Mouse (Mus musculus) embryonic facial prominence, embryonic 13.5 days (tissue): ENCODE data around the gene Ifnar2. TPM values are rescaled to one million over a fixed set of nuclear protein-coding genes. Genes with fewer than 3 reads are reported as not detected.
A peak's percentile ranks its signal among the peaks of the same experiment; 100 is the strongest.

ENCODE experiments used
- ATAC-seq: fragments of 200-750 bp; cut with Nextera tagmentation; 2 replicates; pipeline ENCODE4 v1.8.0; 2017; ENCODE audit warnings: low read depth; ENCODE audit not compliant: insufficient number of reproducible peaks, insufficient read depth, low FRiP score, low TSS enrichment
- H3K27ac ChIP-seq: fragments of 300-500 bp; sonication (generic); 2 replicates; pipeline ENCODE4 v1.5.1; 2015; ENCODE audit warnings: moderate library complexity, mild to moderate bottlenecking, inconsistent platforms
- H3K27me3 ChIP-seq: fragments of 300-500 bp; sonication (generic); 2 replicates; pipeline ENCODE4 v1.6.1; 2015; ENCODE audit warnings: mild to moderate bottlenecking, inconsistent platforms
- H3K36me3 ChIP-seq: fragments of 300-500 bp; sonication (generic); 2 replicates; pipeline ENCODE4 v1.6.1; 2015; ENCODE audit warnings: mild to moderate bottlenecking, inconsistent platforms
- H3K4me1 ChIP-seq: fragments of 300-500 bp; sonication (generic); 2 replicates; pipeline ENCODE4 v1.6.1; 2015; ENCODE audit warnings: inconsistent platforms
- H3K4me2 ChIP-seq: fragments of 300-500 bp; sonication (generic); 2 replicates; pipeline ENCODE4 v1.6.1; 2015; ENCODE audit warnings: moderate library complexity, mild to moderate bottlenecking, inconsistent platforms
- H3K4me3 ChIP-seq: fragments of 300-500 bp; sonication (generic); 2 replicates; pipeline ENCODE4 v1.5.1; 2015; ENCODE audit warnings: mild to moderate bottlenecking, inconsistent platforms
- H3K9ac ChIP-seq: fragments of 300-500 bp; sonication (generic); 2 replicates; pipeline ENCODE4 v1.6.1; 2015; ENCODE audit warnings: mild to moderate bottlenecking, inconsistent platforms
- H3K9me3 ChIP-seq: fragments of 300-500 bp; sonication (generic); 2 replicates; pipeline ENCODE4 v1.6.1; 2016; ENCODE audit warnings: inconsistent platforms
- WGBS: fragments of 180-500 bp; shearing (Covaris S2); methylation state at CpG from one replicate; pipeline ENCODE4 v1.1.7; 2015; ENCODE audit warnings: mixed read lengths; 5-methylcytosine and 5-hydroxymethylcytosine counted together
- polyA plus RNA-seq: library from polyadenylated mRNA; unstranded; fragments of >200 nt; fragmentation: Nextera tagmentation; extraction: Ambion mirVana; gene quantifications from 2 replicates; pipeline ENCODE4 v1.2.1, GENCODE M21; 2015

Ifnar2 gene
- polyA plus RNA-seq, result 55.6 and 65.0 TPM in 2 replicates

GRCm38 (mm10) chr16:91372577-91373472 is at the start of gene Ifnar2:
Gene Ifnar2, plus strand, starts transcription at chr16:91372783.
- H3K27me3 ChIP-seq, result no peaks in the 10 kb centered on the region
- H3K4me3 ChIP-seq, result peak within 1 kb of the TSS; percentile 89
- peak within 1 kb of the TSS; percentile 95 for H3K9ac ChIP-seq
- ATAC-seq, result peak; percentile 83
- H3K36me3 ChIP-seq, result peaks cover 14% of the 10 kb centered on the region
- WGBS, result under 1% methylated on average over 62 of the region's 62 CpGs
- H3K9me3 ChIP-seq, result no peaks in the 10 kb centered on the region
- peak within 1 kb of the TSS; percentile 71 for H3K4me2 ChIP-seq
- peaks cover 20% of the 10 kb centered on the region for H3K4me1 ChIP-seq
- H3K27ac ChIP-seq, result peak within 1 kb of the TSS; percentile 96

GRCm38 (mm10) chr16:91327605-91328004 is 45.0 kb upstream of the Ifnar2 start:
- no peak overlapping the region for H3K9ac ChIP-seq
- H3K36me3 ChIP-seq, result no peaks in the 10 kb centered on the region
- no peak overlapping the region for H3K4me2 ChIP-seq
- H3K4me3 ChIP-seq, result no peak overlapping the region
- ATAC-seq, result no peak
- H3K9me3 ChIP-seq, result no peaks in the 10 kb centered on the region
- peaks cover 24% of the 10 kb centered on the region for H3K27me3 ChIP-seq
- WGBS, result 62% methylated on average over 7 of the region's 7 CpGs
- no peak overlapping the region for H3K27ac ChIP-seq
- H3K4me1 ChIP-seq, result no peaks in the 10 kb centered on the region

- Histone ChIP-seq H3K4me3 (no peak overlapping the region), H3K27me3 (peaks cover 18% of the 10 kb centered on the region), H3K9ac (no peak overlapping the region), H3K9me3 (no peaks in the 10 kb centered on the region), H3K4me2 (no peak overlapping the region), H3K27ac (no peak overlapping the region), H3K36me3 (no peaks in the 10 kb centered on the region), H3K4me1 (no peaks in the 10 kb centered on the region)
- 85% methylated on average over 19 of the region's 19 CpGs for WGBS
- ATAC-seq, result no peak
These were observed 43.7 kb upstream of the Ifnar2 start for GRCm38 (mm10) chr16:91328922-91329321.

GRCm38 (mm10) chr16:91330496-91330895 is 42.1 kb upstream of the Ifnar2 start:
- Histone ChIP-seq H3K4me1 (no peaks in the 10 kb centered on the region), H3K36me3 (no peaks in the 10 kb centered on the region), H3K9me3 (no peaks in the 10 kb centered on the region), H3K9ac (no peak overlapping the region), H3K4me3 (no peak overlapping the region), H3K4me2 (no peak overlapping the region), H3K27ac (no peak overlapping the region), H3K27me3 (peaks cover 27% of the 10 kb centered on the region)
- 77% methylated on average over 6 of the region's 6 CpGs for WGBS
- no peak for ATAC-seq

- Histone ChIP-seq H3K4me3 (no peak overlapping the region), H3K4me2 (no peak overlapping the region)
- WGBS, result 25% methylated on average over 5 of the region's 5 CpGs
These were observed 41.4 kb upstream of the Ifnar2 start for GRCm38 (mm10) chr16:91331153-91331552.

GRCm38 (mm10) chr16:91332880-91333279 is 39.7 kb upstream of the Ifnar2 start:
- no peak overlapping the region for H3K9ac ChIP-seq
- 51% methylated on average over 7 of the region's 7 CpGs for WGBS
- H3K27ac ChIP-seq, result no peak overlapping the region
- H3K9me3 ChIP-seq, result no peaks in the 10 kb centered on the region
- H3K27me3 ChIP-seq, result peaks cover 28% of the 10 kb centered on the region
- H3K4me2 ChIP-seq, result no peak overlapping the region
- H3K4me3 ChIP-seq, result no peak overlapping the region
- no peak for ATAC-seq
- H3K36me3 ChIP-seq, result no peaks in the 10 kb centered on the region
- H3K4me1 ChIP-seq, result no peaks in the 10 kb centered on the region

More at GRCm38 (mm10) chr16:91331153-91331552, 41.4 kb upstream of the Ifnar2 start:
- H3K27ac ChIP-seq, result no peak overlapping the region
- H3K27me3 ChIP-seq, result peaks cover 27% of the 10 kb centered on the region
- no peak for ATAC-seq
- no peaks in the 10 kb centered on the region for H3K4me1 ChIP-seq
- no peaks in the 10 kb centered on the region for H3K36me3 ChIP-seq
- H3K9ac ChIP-seq, result no peak overlapping the region
- no peaks in the 10 kb centered on the region for H3K9me3 ChIP-seq

- H3K27me3 ChIP-seq, result peaks cover 17% of the 10 kb centered on the region
- H3K4me1 ChIP-seq, result no peaks in the 10 kb centered on the region
- H3K4me3 ChIP-seq, result no peak overlapping the region
- no peaks in the 10 kb centered on the region for H3K36me3 ChIP-seq
- H3K4me2 ChIP-seq, result no peak overlapping the region
- H3K9me3 ChIP-seq, result no peaks in the 10 kb centered on the region
- 29% methylated on average over 10 of the region's 10 CpGs for WGBS
- no peak overlapping the region for H3K9ac ChIP-seq
- ATAC-seq, result no peak
- H3K27ac ChIP-seq, result no peak overlapping the region
These were observed 38.2 kb upstream of the Ifnar2 start for GRCm38 (mm10) chr16:91334190-91334893.

GRCm38 (mm10) chr16:91336753-91337152 is 35.8 kb upstream of the Ifnar2 start:
- no peak overlapping the region for H3K4me3 ChIP-seq
- H3K27ac ChIP-seq, result no peak overlapping the region
- ATAC-seq, result no peak
- no peaks in the 10 kb centered on the region for H3K4me1 ChIP-seq
- WGBS, result 81% methylated on average over 4 of the region's 4 CpGs
- no peaks in the 10 kb centered on the region for H3K9me3 ChIP-seq
- peaks cover 14% of the 10 kb centered on the region; the same call in 1 of the 2 replicates for H3K27me3 ChIP-seq
- no peaks in the 10 kb centered on the region for H3K36me3 ChIP-seq
- H3K4me2 ChIP-seq, result no peak overlapping the region
- H3K9ac ChIP-seq, result no peak overlapping the region

GRCm38 (mm10) chr16:91337480-91337879 is 35.1 kb upstream of the Ifnar2 start:
- no peak overlapping the region for H3K27ac ChIP-seq
- 60% methylated on average over 5 of the region's 5 CpGs for WGBS
- ATAC-seq, result no peak
- H3K4me3 ChIP-seq, result no peak overlapping the region
- no peaks in the 10 kb centered on the region for H3K36me3 ChIP-seq
- H3K27me3 ChIP-seq, result peaks cover 14% of the 10 kb centered on the region; the same call in 1 of the 2 replicates
- H3K4me2 ChIP-seq, result no peak overlapping the region
- H3K4me1 ChIP-seq, result no peaks in the 10 kb centered on the region
- H3K9ac ChIP-seq, result no peak overlapping the region
- no peaks in the 10 kb centered on the region for H3K9me3 ChIP-seq

- no peak overlapping the region for H3K4me2 ChIP-seq
- H3K36me3 ChIP-seq, result no peaks in the 10 kb centered on the region
- no peaks in the 10 kb centered on the region for H3K9me3 ChIP-seq
- 72% methylated on average over 9 of the region's 9 CpGs for WGBS
- 0 out of 2 replicates have a peak, but pooled peaks cover 10% of the 10 kb centered on the region for H3K4me1 ChIP-seq
- H3K9ac ChIP-seq, result no peak overlapping the region
- H3K27ac ChIP-seq, result no peak overlapping the region
- no peak for ATAC-seq
- no peak overlapping the region for H3K4me3 ChIP-seq
- H3K27me3 ChIP-seq, result peaks cover 23% of the 10 kb centered on the region
These were observed 26.1 kb upstream of the Ifnar2 start for GRCm38 (mm10) chr16:91346491-91346890.

- ATAC-seq, result no peak
- Histone ChIP-seq H3K4me2 (no peak overlapping the region), H3K9me3 (no peaks in the 10 kb centered on the region), H3K36me3 (no peaks in the 10 kb centered on the region), H3K27ac (no peak overlapping the region), H3K27me3 (peaks cover 32% of the 10 kb centered on the region), H3K4me1 (0 out of 2 replicates have a peak, but pooled peaks cover 10% of the 10 kb centered on the region), H3K4me3 (no peak overlapping the region), H3K9ac (no peak overlapping the region)
- 68% methylated on average over 20 of the region's 20 CpGs for WGBS
These were observed 24.9 kb upstream of the Ifnar2 start for GRCm38 (mm10) chr16:91347491-91348263.
